12 mouse cellular contexts compared by ENCODE assay signal in genomic region chr17:27432145-27432650, GRCm38 (mm10).
DNase-seq lines count a peak whose midpoint lies in the region; ATAC-seq and TF ChIP-seq lines count a peak whose summit lies in the region.
"Had no signal": no experiment of that assay in that cellular context is flagged by ENCODE, and none has a peak within 500 bp of the region (broad histone marks: within the 10 kb centered on the region; RNA-seq: fewer than 3 reads in every experiment).

No protein-coding gene starts in this region.

- peaks cover 9% of the 10 kb centered on the region; the same call in 1 of the 2 replicates for H3K4me1 ChIP-seq in forebrain, embryonic 14.5 days (ENCODE audit: control insufficient read depth, insufficient read depth, low read length)
- no peaks in the 10 kb centered on the region for H3K4me1 ChIP-seq in forebrain, postnatal 0 days (ENCODE audit: insufficient read depth)
- peaks cover 49% of the 10 kb centered on the region for H3K4me1 ChIP-seq in hindbrain, embryonic 12.5 days
- no peaks in the 10 kb centered on the region for H3K4me1 ChIP-seq in midbrain, postnatal 0 days (ENCODE audit: insufficient read depth, low read length)

- H3K27ac ChIP-seq in forebrain, embryonic 14.5 days (ENCODE audit: low read depth, low read length): no peak overlapping the region
- H3K27ac ChIP-seq in forebrain, postnatal 0 days (ENCODE audit: low read depth, low read length): no peak overlapping the region
- H3K27ac ChIP-seq in hindbrain, embryonic 12.5 days: peak overlapping the region; percentile 49
- no peak overlapping the region for H3K27ac ChIP-seq in midbrain, postnatal 0 days (ENCODE audit: low read depth, low read length)
- H3K27ac ChIP-seq: kidney, postnatal 0 days; macrophage had no signal

- no peaks in the 10 kb centered on the region for H3K27me3 ChIP-seq in forebrain, embryonic 14.5 days (replicated peaks; ENCODE audit: control insufficient read depth, insufficient read depth, low read length)
- H3K27me3 ChIP-seq in forebrain, postnatal 0 days (ENCODE audit: insufficient read depth, low read length): no peaks in the 10 kb centered on the region
- no peaks in the 10 kb centered on the region for H3K27me3 ChIP-seq in hindbrain, embryonic 12.5 days
- no peaks in the 10 kb centered on the region for H3K27me3 ChIP-seq in midbrain, postnatal 0 days (ENCODE audit: insufficient read depth, low read length)

- ATAC-seq in forebrain, embryonic 14.5 days: 0 out of 2 replicates have a peak, but pooled peaks have one; percentile 29
- no peak for ATAC-seq in forebrain, postnatal 0 days
- peak; percentile 39; the same call in 1 of the 2 replicates for ATAC-seq in hindbrain, embryonic 12.5 days (ENCODE audit: low FRiP score)
- ATAC-seq in midbrain, postnatal 0 days (ENCODE audit: low FRiP score): no peak
- no peak for ATAC-seq in megakaryocyte-erythroid progenitor cell, adult 5-6 weeks (replicated peaks; ENCODE audit: low FRiP score, low TSS enrichment, poor library complexity, severe bottlenecking)

- intact Hi-C loops in left cerebral cortex, postnatal 14 days (cut with DNase I): no loop called here

- H3K4me2 ChIP-seq in forebrain, embryonic 14.5 days (ENCODE audit: low read length): no peak overlapping the region
- no peak overlapping the region for H3K4me2 ChIP-seq in forebrain, postnatal 0 days (ENCODE audit: low read depth)
- H3K4me2 ChIP-seq in hindbrain, embryonic 12.5 days (replicated peaks): no peak overlapping the region
- H3K4me2 ChIP-seq in midbrain, postnatal 0 days (ENCODE audit: low read depth, low read length, poor library complexity, severe bottlenecking): no peak overlapping the region
- H3K4me2 ChIP-seq: heart, embryonic 11.5 days had no signal

- no peak overlapping the region for H3K9ac ChIP-seq in forebrain, embryonic 14.5 days (ENCODE audit: low read length)
- no peak overlapping the region for H3K9ac ChIP-seq in forebrain, postnatal 0 days
- H3K9ac ChIP-seq in hindbrain, embryonic 12.5 days: 0 out of 2 replicates have a peak overlapping the region, but pooled peaks have one; percentile 10
- no peak overlapping the region for H3K9ac ChIP-seq in midbrain, postnatal 0 days (replicated peaks; ENCODE audit: low read length, poor library complexity, severe bottlenecking)

- WGBS in forebrain, embryonic 14.5 days: 30% methylated on average over 9 of the region's 9 CpGs
- 44% methylated on average over 9 of the region's 9 CpGs for WGBS in forebrain, postnatal 0 days
- 54% methylated on average over 9 of the region's 9 CpGs for WGBS in hindbrain, embryonic 12.5 days
- 42% methylated on average over 9 of the region's 9 CpGs for whole genome bisulfite sequencing in midbrain, postnatal 0 days

- DNase-seq in forebrain, embryonic 14.5 days (ENCODE audit: low spot score): no peak
- DNase-seq in forebrain, postnatal 0 days: no peak
- DNase-seq in midbrain, postnatal 0 days (ENCODE audit: low spot score): peak; percentile 41
- DNase-seq in thymus, postnatal 25 days: peak; percentile 30
- DNase-seq in left cerebral cortex, postnatal 14 days (ENCODE audit: low spot score in 2 of 2): no peak
- DNase-seq in T-cell, adult 2 months (ENCODE audit: low spot score): no peak
- DNase-seq: gastrocnemius, postnatal 14 days had no signal

- no peaks in the 10 kb centered on the region for H3K36me3 ChIP-seq in forebrain, embryonic 14.5 days (ENCODE audit: control insufficient read depth, insufficient read depth, low read length)
- no peaks in the 10 kb centered on the region for H3K36me3 ChIP-seq in forebrain, postnatal 0 days (ENCODE audit: insufficient read depth)
- H3K36me3 ChIP-seq in hindbrain, embryonic 12.5 days: no peaks in the 10 kb centered on the region
- 0 out of 2 replicates have a peak, but pooled peaks cover 4% of the 10 kb centered on the region for H3K36me3 ChIP-seq in midbrain, postnatal 0 days (ENCODE audit: insufficient read depth, low read length)

- no peak overlapping the region for H3K4me3 ChIP-seq in forebrain, embryonic 14.5 days (ENCODE audit: low read depth, low read length)
- H3K4me3 ChIP-seq in forebrain, postnatal 0 days (ENCODE audit: low read depth, low read length): no peak overlapping the region
- H3K4me3 ChIP-seq in hindbrain, embryonic 12.5 days: no peak overlapping the region
- H3K4me3 ChIP-seq in midbrain, postnatal 0 days (ENCODE audit: low read depth, low read length): no peak overlapping the region

- TF ChIP-seq CTCF in forebrain, postnatal 0 days (IDR thresholded peaks at IDR 0.05; ENCODE audit: low read depth): no peak
- no peak for TF ChIP-seq CTCF in midbrain, postnatal 0 days (IDR thresholded peaks at IDR 0.05)

- H3K9me3 ChIP-seq in forebrain, embryonic 14.5 days (replicated peaks; ENCODE audit: control insufficient read depth, low read length): 0 out of 2 replicates have a peak, but pooled peaks cover 3% of the 10 kb centered on the region
- H3K9me3 ChIP-seq in forebrain, postnatal 0 days (ENCODE audit: low read length): peaks cover 13% of the 10 kb centered on the region; the same call in 1 of the 2 replicates
- H3K9me3 ChIP-seq in hindbrain, embryonic 12.5 days (replicated peaks): peaks cover 10% of the 10 kb centered on the region
- no peaks in the 10 kb centered on the region for H3K9me3 ChIP-seq in midbrain, postnatal 0 days (ENCODE audit: low read length)

Comparison
In these comparisons a context has a peak if more than half of its experiments do, and no peak if none do; other contexts are left out.
1. ATAC-seq: peak in forebrain, embryonic 14.5 days (single experiment) and hindbrain, embryonic 12.5 days (single experiment); none in forebrain, postnatal 0 days (single experiment), midbrain, postnatal 0 days (single experiment) and megakaryocyte-erythroid progenitor cell, adult 5-6 weeks (single experiment).
2. DNase-seq: peak in midbrain, postnatal 0 days (single experiment) and thymus, postnatal 25 days (single experiment); none in forebrain, embryonic 14.5 days (single experiment), forebrain, postnatal 0 days (single experiment), left cerebral cortex, postnatal 14 days (0 of 2) and T-cell, adult 2 months (single experiment).